Mouse (Mus musculus) urinary bladder, adult 2 months (tissue): ENCODE measurements around the gene Egfl7. TPM values are rescaled to one million over a fixed set of nuclear protein-coding genes. Genes with fewer than 3 reads are reported as not detected.

Experiments
- DNase-seq: peaks from one replicate; pipeline ENCODE4 v3.0.0; 2022; ENCODE audit warnings: low spot score
- polyA plus RNA-seq: library from polyadenylated mRNA; depleted of rRNA; stranded (reverse); fragments of >200 nt; gene quantifications from 2 replicates; pipeline ENCODE4 v1.2.3, GENCODE M21; 2012; rRNA removed

Egfl7 gene
- polyA plus RNA-seq, 1 experiment = 208 TPM

- peak; percentile 97 for DNase-seq
Observed at GRCm38 (mm10) chr2:26639838-26640830, 60.3 kb downstream of the Egfl7 start.

- DNase-seq = no peak
Observed at GRCm38 (mm10) chr2:26641006-26641647, 61.3 kb downstream of the Egfl7 start.

Other genes starting within 250 kb of the Egfl7 start
- gene Dnlz, start 227.9 kb upstream of the Egfl7 start, polyA plus RNA-seq = 18.0 and 18.9 TPM in 2 replicates
- gene Card9, start 219.1 kb upstream of the Egfl7 start, polyA plus RNA-seq = 4.9 TPM in 2 replicates
- gene Snapc4, start 199.4 kb upstream of the Egfl7 start, polyA plus RNA-seq = 30.7 and 32.0 TPM in 2 replicates
- gene Entr1, start 190.7 kb upstream of the Egfl7 start, polyA plus RNA-seq = 115 and 140 TPM in 2 replicates
- 57.3 and 69.9 TPM in 2 replicates for gene Pmpca, start 190.7 kb upstream of the Egfl7 start, polyA plus RNA-seq
- gene Inpp5e, start 170.8 kb upstream of the Egfl7 start, polyA plus RNA-seq = 22.2 and 28.0 TPM in 2 replicates
- gene Sec16a, start 134.8 kb upstream of the Egfl7 start, polyA plus RNA-seq = 41.7 and 46.3 TPM in 2 replicates
- 21.4 and 33.4 TPM in 2 replicates for gene Notch1, start 63.4 kb upstream of the Egfl7 start, polyA plus RNA-seq
- gene Gm20532, start 6.6 kb downstream of the Egfl7 start, polyA plus RNA-seq = not detected in 2 replicates
- gene Agpat2, start 24.4 kb downstream of the Egfl7 start, polyA plus RNA-seq = 48.3 and 63.6 TPM in 2 replicates
- 11.5 and 12.5 TPM in 2 replicates for gene Fam69b, start 48.4 kb downstream of the Egfl7 start, polyA plus RNA-seq
- not detected in 2 replicates for gene Lcn4, start 91.3 kb downstream of the Egfl7 start, polyA plus RNA-seq